In genomic region chr10:28636096-28636495, GRCm38 (mm10) we compare ENCODE assay signal across 23 mouse cellular contexts. TPM values are rescaled to one million over a fixed set of nuclear protein-coding genes. Genes with fewer than 3 reads are reported as not detected.
A peak's percentile ranks its signal among the peaks of the same experiment; 100 is the strongest.
DNase-seq lines count a peak whose midpoint lies in the region; ATAC-seq and TF ChIP-seq lines count a peak whose summit lies in the region.
"Had no signal": no experiment of that assay in that cellular context is flagged by ENCODE, and none has a peak within 500 bp of the region (broad histone marks: within the 10 kb centered on the region; RNA-seq: fewer than 3 reads in every experiment).

No protein-coding gene starts in this region.

- in situ Hi-C loops in ES-E14 (cut with MboI; ENCODE audit: low sequenced_read_pairs in 2 of 2, unreplicated experiment in 2 of 2), result no loop called here

- H3K27ac ChIP-seq in kidney, embryonic 15.5 days, result no peak overlapping the region
- no peak overlapping the region for H3K27ac ChIP-seq in ES-E14 (ENCODE audit: insufficient read depth, low read depth, low read length, poor library complexity, severe bottlenecking)
- H3K27ac ChIP-seq: embryonic facial prominence, embryonic 15.5 days; forebrain, embryonic 10.5 days; gastrocnemius, adult 2 months; hindbrain, embryonic 15.5 days had no signal

- no peaks in the 10 kb centered on the region for H3K27me3 ChIP-seq in kidney, embryonic 15.5 days
- H3K27me3 ChIP-seq: embryonic facial prominence, embryonic 15.5 days; heart, embryonic 12.5 days; hindbrain, embryonic 15.5 days had no signal

- H3K9ac ChIP-seq in kidney, embryonic 15.5 days, result no peak overlapping the region
- H3K9ac ChIP-seq in ES-E14 (ENCODE audit: insufficient read depth, low read depth, low read length, poor library complexity, severe bottlenecking), result no peak overlapping the region
- H3K9ac ChIP-seq: embryonic facial prominence, embryonic 15.5 days; heart, embryonic 12.5 days; hindbrain, embryonic 15.5 days had no signal

- no peaks in the 10 kb centered on the region for H3K9me3 ChIP-seq in kidney, embryonic 15.5 days (replicated peaks)
- H3K9me3 ChIP-seq in ES-E14 (ENCODE audit: control insufficient read depth, insufficient read depth, low read depth, low read length), result no peaks in the 10 kb centered on the region
- H3K9me3 ChIP-seq: embryonic facial prominence, embryonic 15.5 days; forebrain, embryonic 10.5 days; heart, embryonic 12.5 days had no signal

- no peak overlapping the region for H3K4me2 ChIP-seq in kidney, embryonic 15.5 days
- H3K4me2 ChIP-seq: embryonic facial prominence, embryonic 15.5 days; heart, embryonic 12.5 days; hindbrain, embryonic 15.5 days had no signal

- no peaks in the 10 kb centered on the region for H3K4me1 ChIP-seq in kidney, embryonic 15.5 days
- H3K4me1 ChIP-seq in ES-E14 (ENCODE audit: control insufficient read depth in 2 of 2, insufficient read depth in 2 of 2, low read length in 2 of 2, poor library complexity in 1 of 2), result peaks cover 0 to 8% of the 10 kb centered on the region in 2 experiments; a peak in 3 of 4 replicates
- H3K4me1 ChIP-seq: embryonic facial prominence, embryonic 15.5 days; forebrain, embryonic 10.5 days; heart, embryonic 12.5 days; hindbrain, embryonic 15.5 days had no signal

- no peak overlapping the region for H3K4me3 ChIP-seq in kidney, embryonic 15.5 days (replicated peaks)
- H3K4me3 ChIP-seq in ES-E14 (ENCODE audit: insufficient read depth in 1 of 2, low read depth in 1 of 2, low read length in 2 of 2, poor library complexity in 1 of 2, severe bottlenecking in 1 of 2), result no peak overlapping the region
- H3K4me3 ChIP-seq: embryonic facial prominence, embryonic 15.5 days; erythroblast, embryonic 14.5 days; forebrain, embryonic 10.5 days; gastrocnemius, adult 2 months; heart, embryonic 12.5 days; hindbrain, embryonic 15.5 days had no signal

- DNase-seq in kidney, postnatal 25 days, result no peak
- DNase-seq in ES-E14 (ENCODE audit: low read depth, low spot score), result peak; percentile 63
- peak; percentile 4 for DNase-seq in mesoderm, embryonic 11.5 days (ENCODE audit: low read depth, low spot score)
- DNase-seq in layer of hippocampus, adult 18-20 months (ENCODE audit: low spot score in 2 of 2), result no peak
- no peak for DNase-seq in spleen, adult 18-20 months
- DNase-seq in cerebellum, postnatal 14 days, result no peak
- DNase-seq: adrenal gland, postnatal 14 days; cerebellum, adult 11-12 months; cerebellum, adult 9-10 months; cerebellum, postnatal 36 days; gastrocnemius, adult 2 months; gastrocnemius, postnatal 25 days had no signal

- no peaks in the 10 kb centered on the region for H3K36me3 ChIP-seq in kidney, embryonic 15.5 days
- no peaks in the 10 kb centered on the region for H3K36me3 ChIP-seq in ES-E14 (ENCODE audit: control insufficient read depth, insufficient read depth, low read length, poor library complexity, severe bottlenecking)
- H3K36me3 ChIP-seq: embryonic facial prominence, embryonic 15.5 days; forebrain, embryonic 10.5 days; heart, embryonic 12.5 days; hindbrain, embryonic 15.5 days had no signal

- ATAC-seq in kidney, embryonic 15.5 days (replicated peaks; ENCODE audit: low FRiP score), result peak; percentile 83
- ATAC-seq: forebrain, embryonic 14.5 days; Patski had no signal

TF ChIP-seq in ES-E14, 5 proteins besides CTCF, POLR2A, EP300 and RAD21:
- TF ChIP-seq ZC3H11A (IDR thresholded peaks at IDR 0.05; ENCODE audit: borderline replicate concordance, low read depth, low read length) (no peak), CHD2 (IDR thresholded peaks at IDR 0.05; ENCODE audit: low read depth, low read length) (no peak), MAFK (IDR thresholded peaks at IDR 0.05; ENCODE audit: insufficient read depth, low read depth, low read length) (no peak), ZNF384 (IDR thresholded peaks at IDR 0.05; ENCODE audit: low read depth, low read length) (no peak), HCFC1 (IDR thresholded peaks at IDR 0.05; ENCODE audit: borderline replicate concordance, insufficient read depth, low read length) (no peak)

RNA-seq across cellular contexts. Expression of gene Themis, which starts 32.1 kb away (rescaled TPM):
- polyA plus RNA-seq in kidney, embryonic 15.5 days (2015; fragmentation: Nextera tagmentation; extraction: Ambion mirVana), result not detected in 2 replicates
- total RNA-seq in ES-E14 (2012; rRNA removed), result 0.27 and 0.32 TPM in 2 replicates
- not detected for total RNA-seq in layer of hippocampus, adult 18-20 months (2021)
- total RNA-seq: gastrocnemius, adult 2 months; granulocyte monocyte progenitor cell, adult 5-6 weeks; heart, postnatal 25 days had no signal
- polyA plus RNA-seq: embryonic facial prominence, embryonic 15.5 days; erythroblast, embryonic 14.5 days; forebrain, embryonic 10.5 days; forebrain, embryonic 14.5 days; heart, embryonic 12.5 days; hindbrain, embryonic 11.5 days; Patski had no signal

Comparison
In these comparisons a context has a peak if more than half of its experiments do, and no peak if none do; other contexts are left out.
1. DNase-seq: peak in ES-E14 (single experiment) and mesoderm, embryonic 11.5 days (single experiment); none in kidney, postnatal 25 days (0 of 2), layer of hippocampus, adult 18-20 months (0 of 2), spleen, adult 18-20 months (0 of 2) and cerebellum, postnatal 14 days (0 of 2).